Mouse (Mus musculus) urinary bladder, postnatal 36 days (tissue): ENCODE data around the gene Cdh5.

Experiments
- DNase-seq, 2 experiments: peaks; one replicate each; pipeline ENCODE4 v3.0.0; 2022; ENCODE audit warnings: low spot score in 2 of 2, mixed read lengths in 1 of 2

Cdh5 gene

DNA sequence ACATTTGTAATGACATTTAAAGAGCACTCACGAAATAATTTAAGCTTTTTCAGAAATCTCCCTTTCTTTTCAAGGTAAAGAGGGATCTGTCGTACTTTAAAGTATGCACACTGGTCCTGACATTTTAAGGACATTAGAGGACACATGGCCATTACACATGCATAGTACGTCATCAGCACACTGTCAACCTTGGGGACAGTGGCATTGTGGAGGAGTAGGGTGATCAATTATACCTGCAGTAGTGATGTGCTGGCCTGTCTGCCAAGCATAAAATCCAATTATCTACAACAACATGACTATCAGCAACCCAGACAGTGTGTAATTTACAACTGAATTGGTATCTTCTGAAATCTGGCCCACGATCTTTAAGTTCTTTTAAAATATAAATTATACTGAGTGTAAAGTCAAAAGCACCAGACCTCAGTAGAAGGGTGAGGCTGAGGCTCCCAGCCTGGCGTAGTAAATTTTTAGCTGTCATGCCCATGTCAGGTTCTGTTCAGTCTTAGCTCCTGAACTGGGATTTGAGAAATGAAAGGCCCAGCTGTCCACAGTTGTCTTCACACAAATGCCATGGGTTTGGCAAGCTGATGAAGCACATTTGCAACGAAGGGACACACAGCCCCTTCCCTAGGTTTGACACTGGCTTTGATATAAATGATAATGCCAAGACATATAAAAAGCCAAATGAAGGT, 89.5 kb downstream of the Cdh5 start:
- DNase-seq: no peak

GRCm38 (mm10) chr8:104191496-104191895, 90.1 kb downstream of the Cdh5 start:
- DNase-seq: peak in 1 of 2 experiments; percentile 28
